Mouse (Mus musculus) embryonic fibroblast, embryonic 13.5 days (primary cell): ENCODE measurements around the gene Zfhx3.

Source experiments
- CTCF ChIP-seq: IDR thresholded peaks from 2 replicates; pipeline ENCODE4 v1.5.1; 2011; ENCODE audit warnings: mild to moderate bottlenecking, control low read depth, low read length, moderate library complexity, borderline replicate concordance; ENCODE audit not compliant: insufficient read depth
- POLR2A ChIP-seq: IDR thresholded peaks from 2 replicates; pipeline ENCODE4 v1.6.1; 2011; ENCODE audit warnings: low read depth, mild to moderate bottlenecking, control low read depth, low read length, moderate library complexity

DNA sequence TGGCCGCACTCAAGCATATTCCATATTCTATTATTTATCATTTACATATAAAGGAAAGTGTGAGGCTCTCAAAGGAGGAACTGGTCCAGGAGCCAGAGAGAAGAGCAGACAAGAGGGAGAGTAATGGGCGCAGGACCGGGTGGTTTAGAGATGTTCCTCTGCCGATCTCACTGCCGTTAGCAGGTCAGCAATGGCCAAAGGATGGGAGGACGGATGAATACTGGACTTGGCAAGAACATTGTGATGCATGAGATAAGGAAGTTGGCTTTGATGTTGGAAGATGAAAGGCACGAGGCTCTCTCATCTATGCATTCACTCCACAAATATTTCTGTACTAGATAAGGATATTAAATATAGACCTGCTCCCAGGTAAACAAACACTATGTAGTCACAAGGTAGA, 648.6 kb downstream of the Zfhx3 start:
- no peak for TF ChIP-seq POLR2A
- no peak for TF ChIP-seq CTCF
